Mouse (Mus musculus): ENCODE measurements at regions not wholly inside any gene's neighbourhood (a gene's known extent, or its start where the extent isn't known, plus 50 kb on each side); places are given as distances from the start of the nearest gene placed in this dataset.

DNA sequence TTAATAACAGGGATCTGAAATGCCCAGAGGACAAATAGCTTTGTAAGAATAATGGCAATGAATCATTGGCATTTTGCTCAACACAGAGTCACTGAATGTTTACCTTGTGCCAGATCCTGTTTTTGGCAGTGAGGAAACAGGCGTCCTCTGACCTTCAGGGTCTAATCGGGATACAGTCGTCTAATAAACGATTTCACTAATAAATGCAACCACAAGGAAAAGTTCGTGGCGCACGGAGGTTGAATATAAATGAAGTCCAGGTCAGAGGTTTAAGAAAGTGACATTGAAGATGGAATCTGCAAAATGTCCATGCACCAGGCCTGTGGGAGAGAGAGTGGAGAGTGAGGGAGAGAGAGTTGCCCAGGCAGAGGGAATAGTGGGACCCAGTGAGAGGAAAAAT lies 387.5 kb downstream of the 1810013L24Rik start:
- ATAC-seq (ENCODE audit: insufficient read depth): no peak
- H3K4me1 ChIP-seq (replicated peaks; ENCODE audit: control insufficient read depth in 2 of 2, insufficient read depth in 2 of 2, low read length in 1 of 2): no peaks in the 10 kb centered on the region
- H3K9ac ChIP-seq (replicated peaks): no peak overlapping the region
- no peak overlapping the region for H3K27ac ChIP-seq
- DNase-seq (ENCODE audit: low read depth in 3 of 3, low spot score in 3 of 3): no peak
- H3K36me3 ChIP-seq (replicated peaks; ENCODE audit: control insufficient read depth, insufficient read depth, low read depth): no peaks in the 10 kb centered on the region
- 73% methylated on average over 7 of the region's 7 CpGs for WGBS (ENCODE audit: insufficient replicate concordance)
- TF ChIP-seq EP300 (IDR thresholded peaks at IDR 0.05; ENCODE audit: low read depth) (no peak), CTCF (IDR thresholded peaks at IDR 0.05; ENCODE audit: low read depth) (no peak)
- no peaks in the 10 kb centered on the region for H3K27me3 ChIP-seq (ENCODE audit: control insufficient read depth, insufficient read depth, low read length)
- no peaks in the 10 kb centered on the region for H3K9me3 ChIP-seq (ENCODE audit: control insufficient read depth, low read length)
- no peak overlapping the region for H3K4me3 ChIP-seq (ENCODE audit: insufficient read depth in 1 of 2, low read depth in 2 of 2, low read length in 2 of 2)
- no peak overlapping the region for H3K4me2 ChIP-seq (ENCODE audit: low read depth)

DNA sequence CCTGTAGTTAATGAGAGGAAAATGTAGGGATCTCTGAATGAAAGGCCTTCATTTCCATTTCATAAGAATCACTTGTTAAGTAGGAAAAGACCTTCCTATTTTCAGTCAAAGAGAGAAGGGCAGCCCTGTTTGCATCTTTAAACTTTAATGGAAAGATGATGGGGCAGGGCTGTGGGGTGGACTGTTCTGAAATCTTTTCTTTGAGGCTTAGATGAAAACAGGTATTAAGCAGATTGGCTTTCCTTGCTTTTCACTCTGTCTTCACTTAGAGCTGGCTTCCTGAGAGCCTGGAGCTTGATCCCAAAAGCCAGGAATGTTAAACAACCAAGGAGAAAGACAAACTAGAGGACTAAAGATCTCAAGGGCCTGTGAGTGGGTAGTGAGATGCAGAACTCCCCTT lies 400.3 kb downstream of the 1810013L24Rik start:
- Histone ChIP-seq H3K27me3 (ENCODE audit: control insufficient read depth, insufficient read depth, low read length) (no peaks in the 10 kb centered on the region), H3K4me1 (replicated peaks; ENCODE audit: control insufficient read depth in 2 of 2, insufficient read depth in 2 of 2, low read length in 1 of 2) (no peaks in the 10 kb centered on the region), H3K27ac (no peak overlapping the region), H3K4me2 (ENCODE audit: low read depth) (no peak overlapping the region), H3K36me3 (replicated peaks; ENCODE audit: control insufficient read depth, insufficient read depth, low read depth) (no peaks in the 10 kb centered on the region), H3K9ac (replicated peaks) (no peak overlapping the region), H3K4me3 (ENCODE audit: insufficient read depth in 1 of 2, low read depth in 2 of 2, low read length in 2 of 2) (no peak overlapping the region), H3K9me3 (ENCODE audit: control insufficient read depth, low read length) (no peaks in the 10 kb centered on the region)
- DNase-seq (ENCODE audit: low read depth in 3 of 3, low spot score in 3 of 3) (no peak), ATAC-seq (ENCODE audit: insufficient read depth) (no peak)
- TF ChIP-seq EP300 (IDR thresholded peaks at IDR 0.05; ENCODE audit: low read depth): no peak
- no peak for TF ChIP-seq CTCF (IDR thresholded peaks at IDR 0.05; ENCODE audit: low read depth)

DNA sequence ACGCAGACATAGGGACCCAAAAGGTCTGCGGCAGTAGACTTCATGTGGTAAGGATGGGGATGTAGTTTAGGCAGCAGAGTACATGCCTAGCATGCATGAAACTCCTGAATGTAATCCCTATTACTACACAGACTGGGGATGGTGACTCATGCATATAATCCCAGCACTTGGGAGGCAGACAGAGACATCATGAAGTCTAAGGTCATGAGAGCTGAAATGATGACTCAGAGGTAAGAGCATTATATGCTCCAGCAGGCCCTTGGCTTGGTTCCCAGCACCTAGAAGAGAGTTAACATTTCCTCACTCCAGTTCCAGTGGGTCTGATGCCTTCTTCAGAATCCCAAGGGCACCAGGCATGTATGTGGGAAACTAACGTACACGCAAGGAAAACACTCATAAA lies 412.2 kb downstream of the 1810013L24Rik start:
- Histone ChIP-seq H3K36me3 (replicated peaks; ENCODE audit: control insufficient read depth, insufficient read depth, low read depth) (no peaks in the 10 kb centered on the region), H3K9ac (replicated peaks) (no peak overlapping the region), H3K27me3 (ENCODE audit: control insufficient read depth, insufficient read depth, low read length) (no peaks in the 10 kb centered on the region), H3K4me2 (ENCODE audit: low read depth) (no peak overlapping the region), H3K27ac (no peak overlapping the region), H3K9me3 (ENCODE audit: control insufficient read depth, low read length) (no peaks in the 10 kb centered on the region), H3K4me1 (replicated peaks; ENCODE audit: control insufficient read depth in 2 of 2, insufficient read depth in 2 of 2, low read length in 1 of 2) (no peaks in the 10 kb centered on the region), H3K4me3 (ENCODE audit: insufficient read depth in 1 of 2, low read depth in 2 of 2, low read length in 2 of 2) (no peak overlapping the region)
- DNase-seq (ENCODE audit: low read depth in 3 of 3, low spot score in 3 of 3) (no peak), ATAC-seq (ENCODE audit: insufficient read depth) (no peak)
- WGBS (ENCODE audit: insufficient replicate concordance): 84% methylated on average over 4 of the region's 4 CpGs
- no peak for TF ChIP-seq EP300 (IDR thresholded peaks at IDR 0.05; ENCODE audit: low read depth)
- no peak for TF ChIP-seq CTCF (IDR thresholded peaks at IDR 0.05; ENCODE audit: low read depth)

DNA sequence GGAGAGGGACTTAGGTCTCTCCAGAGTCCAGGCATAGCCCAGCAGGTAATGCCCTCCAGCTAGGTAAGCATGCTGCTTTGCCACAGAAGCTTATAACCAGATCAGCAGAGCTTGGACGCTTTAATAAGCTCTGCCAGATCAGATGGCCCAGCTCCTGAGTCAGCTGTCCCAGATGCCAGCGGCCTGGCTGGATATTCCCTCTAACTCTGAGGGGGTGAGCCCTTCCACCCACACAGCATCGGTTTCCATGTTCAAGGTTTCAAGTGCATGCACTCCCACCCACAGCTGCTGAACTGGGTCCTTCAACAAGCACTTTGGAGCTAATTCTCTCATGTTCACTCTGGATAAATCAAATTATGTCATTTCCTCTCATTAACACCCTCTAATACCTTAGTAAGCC lies 417.3 kb downstream of the 1810013L24Rik start:
- H3K4me3 ChIP-seq (ENCODE audit: insufficient read depth in 1 of 2, low read depth in 2 of 2, low read length in 2 of 2): no peak overlapping the region
- H3K9ac ChIP-seq (replicated peaks): no peak overlapping the region
- ATAC-seq (ENCODE audit: insufficient read depth) (no peak), DNase-seq (ENCODE audit: low read depth in 3 of 3, low spot score in 3 of 3) (no peak)
- H3K4me2 ChIP-seq (ENCODE audit: low read depth): no peak overlapping the region
- no peaks in the 10 kb centered on the region for H3K4me1 ChIP-seq (replicated peaks; ENCODE audit: control insufficient read depth in 2 of 2, insufficient read depth in 2 of 2, low read length in 1 of 2)
- no peak overlapping the region for H3K27ac ChIP-seq
- no peaks in the 10 kb centered on the region for H3K27me3 ChIP-seq (ENCODE audit: control insufficient read depth, insufficient read depth, low read length)
- no peaks in the 10 kb centered on the region for H3K36me3 ChIP-seq (replicated peaks; ENCODE audit: control insufficient read depth, insufficient read depth, low read depth)
- 48% methylated on average over 3 of the region's 3 CpGs for WGBS (ENCODE audit: insufficient replicate concordance)
- TF ChIP-seq CTCF (IDR thresholded peaks at IDR 0.05; ENCODE audit: low read depth) (no peak), EP300 (IDR thresholded peaks at IDR 0.05; ENCODE audit: low read depth) (no peak)
- H3K9me3 ChIP-seq (ENCODE audit: control insufficient read depth, low read length): no peaks in the 10 kb centered on the region

DNA sequence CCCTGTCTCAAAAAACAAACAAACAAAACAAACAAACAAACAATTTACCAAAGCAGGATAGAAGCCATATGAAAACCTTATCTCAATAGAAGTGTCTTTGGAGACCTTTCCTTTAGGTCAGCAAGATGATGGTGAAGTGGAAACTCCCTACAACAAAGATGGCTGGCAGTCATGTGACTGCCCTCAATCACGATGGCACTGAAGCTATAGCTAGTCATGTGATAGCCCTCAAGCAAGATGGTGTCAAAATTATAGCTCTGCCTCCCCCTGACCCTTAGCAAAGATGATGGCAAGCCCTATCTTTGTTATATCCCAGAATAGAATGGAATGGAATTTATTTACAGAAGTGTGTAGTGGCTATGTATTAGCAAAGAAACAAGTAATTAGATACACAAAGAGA lies 423.2 kb downstream of the 1810013L24Rik start:
- Histone ChIP-seq H3K4me3 (ENCODE audit: insufficient read depth in 1 of 2, low read depth in 2 of 2, low read length in 2 of 2) (no peak overlapping the region), H3K4me1 (replicated peaks; ENCODE audit: control insufficient read depth in 2 of 2, insufficient read depth in 2 of 2, low read length in 1 of 2) (no peaks in the 10 kb centered on the region), H3K9ac (replicated peaks) (no peak overlapping the region), H3K9me3 (ENCODE audit: control insufficient read depth, low read length) (no peaks in the 10 kb centered on the region), H3K4me2 (ENCODE audit: low read depth) (no peak overlapping the region), H3K27ac (no peak overlapping the region), H3K27me3 (ENCODE audit: control insufficient read depth, insufficient read depth, low read length) (no peaks in the 10 kb centered on the region), H3K36me3 (replicated peaks; ENCODE audit: control insufficient read depth, insufficient read depth, low read depth) (no peaks in the 10 kb centered on the region)
- no peak for TF ChIP-seq CTCF (IDR thresholded peaks at IDR 0.05; ENCODE audit: low read depth)
- no peak for TF ChIP-seq EP300 (IDR thresholded peaks at IDR 0.05; ENCODE audit: low read depth)
- WGBS (ENCODE audit: insufficient replicate concordance): 62% methylated on average over 1 of the region's 1 CpGs
- ATAC-seq (ENCODE audit: insufficient read depth): no peak
- no peak for DNase-seq (ENCODE audit: low read depth in 3 of 3, low spot score in 3 of 3)

DNA sequence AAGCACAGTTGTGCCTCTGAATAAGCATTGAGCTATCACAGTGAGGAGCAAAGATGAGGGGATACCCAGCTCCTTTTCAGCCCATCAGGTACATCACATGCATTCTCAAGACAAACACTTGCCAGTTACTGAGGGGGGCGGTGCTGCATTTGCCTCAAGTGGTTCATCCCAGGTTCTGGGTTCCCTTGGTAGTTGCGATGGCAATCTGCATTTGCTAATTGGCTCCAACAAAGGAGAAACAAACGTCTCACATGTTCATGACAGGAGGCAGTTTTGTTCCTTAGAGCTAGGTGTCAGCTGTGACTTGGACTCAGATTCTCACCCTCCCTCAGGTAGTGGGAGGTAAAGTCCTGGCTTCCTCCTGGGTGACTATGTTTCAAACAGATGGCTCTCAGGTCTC lies 425.5 kb downstream of the 1810013L24Rik start:
- no peak for TF ChIP-seq CTCF (IDR thresholded peaks at IDR 0.05; ENCODE audit: low read depth)
- TF ChIP-seq EP300 (IDR thresholded peaks at IDR 0.05; ENCODE audit: low read depth): no peak
- Histone ChIP-seq H3K9me3 (ENCODE audit: control insufficient read depth, low read length) (no peaks in the 10 kb centered on the region), H3K4me3 (ENCODE audit: insufficient read depth in 1 of 2, low read depth in 2 of 2, low read length in 2 of 2) (no peak overlapping the region), H3K27ac (no peak overlapping the region), H3K4me2 (ENCODE audit: low read depth) (no peak overlapping the region), H3K27me3 (ENCODE audit: control insufficient read depth, insufficient read depth, low read length) (no peaks in the 10 kb centered on the region), H3K4me1 (replicated peaks; ENCODE audit: control insufficient read depth in 2 of 2, insufficient read depth in 2 of 2, low read length in 1 of 2) (no peaks in the 10 kb centered on the region), H3K9ac (replicated peaks) (no peak overlapping the region), H3K36me3 (replicated peaks; ENCODE audit: control insufficient read depth, insufficient read depth, low read depth) (no peaks in the 10 kb centered on the region)
- WGBS (ENCODE audit: insufficient replicate concordance): 24% methylated on average over 3 of the region's 3 CpGs
- DNase-seq (ENCODE audit: low read depth in 3 of 3, low spot score in 3 of 3): no peak
- ATAC-seq (ENCODE audit: insufficient read depth): no peak

Data from liver, embryonic 14.5 days (tissue).